9 mouse cellular contexts compared by ENCODE assay signal in genomic region chrX:37084318-37084926, GRCm38 (mm10). TPM values are rescaled to one million over a fixed set of nuclear protein-coding genes. Genes with fewer than 3 reads are reported as not detected.
DNase-seq lines count a peak whose midpoint lies in the region; ATAC-seq and TF ChIP-seq lines count a peak whose summit lies in the region.
"Had no signal": no experiment of that assay in that cellular context is flagged by ENCODE, and none has a peak within 500 bp of the region (broad histone marks: within the 10 kb centered on the region; RNA-seq: fewer than 3 reads in every experiment).

No protein-coding gene starts in this region.

- ATAC-seq in neural tube, embryonic 11.5 days (ENCODE audit: insufficient read depth, low FRiP score, low TSS enrichment): peak; percentile 17; the same call in 1 of the 2 replicates
- ATAC-seq in liver, postnatal 0 days: peak; percentile 16; the same call in 1 of the 2 replicates

- no peaks in the 10 kb centered on the region for H3K27me3 ChIP-seq in neural tube, embryonic 11.5 days (ENCODE audit: control insufficient read depth, insufficient read depth, low read length)
- H3K27me3 ChIP-seq in forebrain, embryonic 10.5 days (ENCODE audit: poor library complexity, severe bottlenecking): no peaks in the 10 kb centered on the region
- no peaks in the 10 kb centered on the region for H3K27me3 ChIP-seq in liver, postnatal 0 days (ENCODE audit: insufficient read depth, low read length)

- H3K4me2 ChIP-seq in neural tube, embryonic 11.5 days (ENCODE audit: low read depth): peak overlapping the region; percentile 62
- peak overlapping the region; percentile 76 for H3K4me2 ChIP-seq in liver, postnatal 0 days (ENCODE audit: low read depth, low read length)

- 14% methylated on average over 19 of the region's 19 CpGs for WGBS in neural tube, embryonic 11.5 days
- 20% methylated on average over 19 of the region's 19 CpGs for WGBS in forebrain, embryonic 10.5 days
- 16% methylated on average over 19 of the region's 19 CpGs for WGBS in liver, postnatal 0 days (ENCODE audit: insufficient replicate concordance)

- peak overlapping the region; percentile 49; the same call in 1 of the 2 replicates for H3K27ac ChIP-seq in neural tube, embryonic 11.5 days (ENCODE audit: low read depth, low read length)
- H3K27ac ChIP-seq in forebrain, embryonic 10.5 days: peak overlapping the region; percentile 92
- peak overlapping the region; percentile 86 for H3K27ac ChIP-seq in liver, postnatal 0 days (ENCODE audit: low read depth)

- H3K9ac ChIP-seq in neural tube, embryonic 11.5 days (ENCODE audit: low read length): peak overlapping the region; percentile 74
- peak overlapping the region; percentile 70 for H3K9ac ChIP-seq in liver, postnatal 0 days (replicated peaks)

- H3K36me3 ChIP-seq in neural tube, embryonic 11.5 days (ENCODE audit: control insufficient read depth, insufficient read depth, low read length): no peaks in the 10 kb centered on the region; the same call in 1 of the 2 replicates
- peaks cover 30% of the 10 kb centered on the region for H3K36me3 ChIP-seq in forebrain, embryonic 10.5 days (replicated peaks)
- peaks cover 16% of the 10 kb centered on the region for H3K36me3 ChIP-seq in liver, postnatal 0 days (replicated peaks; ENCODE audit: insufficient read depth, low read length)

- no peak for DNase-seq in neural tube, embryonic 11.5 days (ENCODE audit: low spot score)
- no peak for DNase-seq in neural tube, embryonic 10.5 days (ENCODE audit: extremely low spot score, low spot score)
- DNase-seq in brain, adult 2 months (ENCODE audit: low read depth, low spot score): peak; percentile 57
- DNase-seq in forebrain, embryonic 10.5 days (ENCODE audit: extremely low spot score, low spot score): no peak
- DNase-seq in kidney, adult 9 months: peak; percentile 15
- peak; percentile 13 for DNase-seq in liver, postnatal 0 days
- DNase-seq in right cerebral cortex, postnatal 36 days (ENCODE audit: low spot score in 2 of 2): peak; percentile 7 to 23
- no peak for DNase-seq in thymus, postnatal 36 days

- TF ChIP-seq CTCF in liver, postnatal 0 days (IDR thresholded peaks at IDR 0.05; ENCODE audit: low read depth): no peak

- no peaks in the 10 kb centered on the region for H3K9me3 ChIP-seq in neural tube, embryonic 11.5 days (ENCODE audit: control insufficient read depth, low read length)
- no peaks in the 10 kb centered on the region for H3K9me3 ChIP-seq in forebrain, embryonic 10.5 days
- H3K9me3 ChIP-seq in liver, postnatal 0 days (ENCODE audit: low read length): no peaks in the 10 kb centered on the region

- H3K4me1 ChIP-seq in neural tube, embryonic 11.5 days (ENCODE audit: control insufficient read depth, insufficient read depth, low read length): no peaks in the 10 kb centered on the region
- H3K4me1 ChIP-seq in forebrain, embryonic 10.5 days: peaks cover 6% of the 10 kb centered on the region
- H3K4me1 ChIP-seq in liver, postnatal 0 days (ENCODE audit: insufficient read depth): peaks cover 3% of the 10 kb centered on the region; the same call in 1 of the 2 replicates

- peak overlapping the region; percentile 56 for H3K4me3 ChIP-seq in neural tube, embryonic 11.5 days (ENCODE audit: low read depth, low read length)
- peak overlapping the region; percentile 68 for H3K4me3 ChIP-seq in forebrain, embryonic 10.5 days
- H3K4me3 ChIP-seq in liver, postnatal 0 days (ENCODE audit: low read depth, low read length): peak overlapping the region; percentile 67

- no peak for TF ChIP-seq EP300 in liver, postnatal 0 days (IDR thresholded peaks at IDR 0.05; ENCODE audit: low read depth)

RNA-seq across cellular contexts. Expression of gene Rpl39, which starts 0.8 kb away (rescaled TPM):
- 444 and 447 TPM in 2 replicates for polyA plus RNA-seq in neural tube, embryonic 11.5 days (2014; fragmentation: Nextera tagmentation; extraction: Ambion mirVana)
- 489 and 493 TPM in 2 replicates for polyA plus RNA-seq in forebrain, embryonic 10.5 days (2016; fragmentation: Nextera tagmentation; extraction: Ambion mirVana)
- 364 and 376 TPM in 2 replicates for polyA plus RNA-seq in liver, postnatal 0 days (2015; fragmentation: Nextera tagmentation; extraction: Ambion mirVana)

RNA-seq across cellular contexts. Expression of gene Upf3b, which starts 25.7 kb away (rescaled TPM):
- 15.1 and 18.8 TPM in 2 replicates for polyA plus RNA-seq in neural tube, embryonic 11.5 days (2014; fragmentation: Nextera tagmentation; extraction: Ambion mirVana)
- polyA plus RNA-seq in forebrain, embryonic 10.5 days (2016; fragmentation: Nextera tagmentation; extraction: Ambion mirVana): 23.7 and 23.9 TPM in 2 replicates
- polyA plus RNA-seq in liver, postnatal 0 days (2015; fragmentation: Nextera tagmentation; extraction: Ambion mirVana): 8.3 and 8.5 TPM in 2 replicates

RNA-seq across cellular contexts. Expression of gene Sowahd, which starts 35.8 kb away (rescaled TPM):
- not detected in 2 replicates for polyA plus RNA-seq in neural tube, embryonic 11.5 days (2014; fragmentation: Nextera tagmentation; extraction: Ambion mirVana)
- polyA plus RNA-seq in forebrain, embryonic 10.5 days (2016; fragmentation: Nextera tagmentation; extraction: Ambion mirVana): not detected in 2 replicates
- 0.11 TPM in 1 of 2 replicates, not detected in the other for polyA plus RNA-seq in liver, postnatal 0 days (2015; fragmentation: Nextera tagmentation; extraction: Ambion mirVana)
- polyA plus RNA-seq: gonadal fat pad, adult 2 months had no signal

RNA-seq across cellular contexts. Expression of gene Nkap, which starts 42.2 kb away (rescaled TPM):
- polyA plus RNA-seq in neural tube, embryonic 11.5 days (2014; fragmentation: Nextera tagmentation; extraction: Ambion mirVana): 21.5 and 22.8 TPM in 2 replicates
- polyA plus RNA-seq in forebrain, embryonic 10.5 days (2016; fragmentation: Nextera tagmentation; extraction: Ambion mirVana): 19.6 and 21.2 TPM in 2 replicates
- 4.9 and 7.2 TPM in 2 replicates for polyA plus RNA-seq in liver, postnatal 0 days (2015; fragmentation: Nextera tagmentation; extraction: Ambion mirVana)

Comparison
In these comparisons a context has a peak if more than half of its experiments do, and no peak if none do; other contexts are left out.
1. DNase-seq: peak in brain, adult 2 months (single experiment), kidney, adult 9 months (single experiment), liver, postnatal 0 days (single experiment) and right cerebral cortex, postnatal 36 days (2 of 2); none in neural tube, embryonic 11.5 days (single experiment), neural tube, embryonic 10.5 days (single experiment), forebrain, embryonic 10.5 days (single experiment) and thymus, postnatal 36 days (0 of 2).
2. Peak in every context shown above with its lines, with median percentiles within 50 percentile points of each other: H3K27ac ChIP-seq and H3K4me3 ChIP-seq.